Mouse (Mus musculus) thymus, adult 2 months (tissue): ENCODE measurements around the gene Elf5.

Experiments used
- CTCF ChIP-seq: fragments of 200-500 bp; IDR thresholded peaks from 2 replicates; pipeline ENCODE4 v1.5.1; 2012; ENCODE audit warnings: mild to moderate bottlenecking, control low read depth, low read length, moderate library complexity, borderline replicate concordance; ENCODE audit not compliant: control insufficient read depth, poor library complexity, insufficient read depth; ENCODE audit errors: extremely low read depth
- POLR2A ChIP-seq: fragments of 200-500 bp; IDR thresholded peaks from 2 replicates; pipeline ENCODE4 v1.6.1; 2012; ENCODE audit warnings: mild to moderate bottlenecking, low read length, control low read depth, moderate library complexity; ENCODE audit not compliant: control insufficient read depth, poor library complexity, insufficient read depth; ENCODE audit errors: extremely low read depth

GRCm38 (mm10) chr2:103415774-103416173 is 4.3 kb downstream of the Elf5 start:
- TF ChIP-seq CTCF: no peak
- no peak for TF ChIP-seq POLR2A
